ENCODE assay signal across 24 mouse cellular contexts in genomic region chr7:58718556-58718955, GRCm38 (mm10).
DNase-seq lines count a peak whose midpoint lies in the region; ATAC-seq and TF ChIP-seq lines count a peak whose summit lies in the region.
"Had no signal": no experiment of that assay in that cellular context is flagged by ENCODE, and none has a peak within 500 bp of the region (broad histone marks: within the 10 kb centered on the region; RNA-seq: fewer than 3 reads in every experiment).

No protein-coding gene starts in this region.

- TF ChIP-seq CTCF in gastrocnemius, adult 2 months (IDR thresholded peaks at IDR 0.05) = no peak

- no peaks in the 10 kb centered on the region for H3K36me3 ChIP-seq in midbrain, embryonic 11.5 days (ENCODE audit: control insufficient read depth, insufficient read depth, low read length)
- no peaks in the 10 kb centered on the region for H3K36me3 ChIP-seq in midbrain, embryonic 14.5 days (ENCODE audit: control insufficient read depth, insufficient read depth, low read length)
- H3K36me3 ChIP-seq: embryonic facial prominence, embryonic 10.5 days; forebrain, embryonic 12.5 days; hindbrain, embryonic 12.5 days; lung, embryonic 15.5 days; neural tube, embryonic 15.5 days had no signal

- no peak for ATAC-seq in midbrain, embryonic 11.5 days (ENCODE audit: low FRiP score)
- no peak for ATAC-seq in midbrain, embryonic 14.5 days (ENCODE audit: low FRiP score, low TSS enrichment)
- ATAC-seq: intestine, postnatal 0 days had no signal

- no peaks in the 10 kb centered on the region for H3K9me3 ChIP-seq in midbrain, embryonic 11.5 days (ENCODE audit: control insufficient read depth, low read length)
- H3K9me3 ChIP-seq in midbrain, embryonic 14.5 days (ENCODE audit: control insufficient read depth, low read length) = no peaks in the 10 kb centered on the region
- H3K9me3 ChIP-seq: embryonic facial prominence, embryonic 10.5 days; forebrain, embryonic 12.5 days; hindbrain, embryonic 12.5 days; lung, embryonic 15.5 days; neural tube, embryonic 15.5 days had no signal

- no peaks in the 10 kb centered on the region for H3K4me1 ChIP-seq in midbrain, embryonic 11.5 days (ENCODE audit: control insufficient read depth, insufficient read depth, low read length)
- H3K4me1 ChIP-seq in midbrain, embryonic 14.5 days (ENCODE audit: control insufficient read depth, insufficient read depth, low read length) = no peaks in the 10 kb centered on the region
- H3K4me1 ChIP-seq: embryonic facial prominence, embryonic 10.5 days; forebrain, embryonic 12.5 days; hindbrain, embryonic 12.5 days; lung, embryonic 15.5 days; neural tube, embryonic 15.5 days had no signal

- no peak overlapping the region for H3K4me3 ChIP-seq in gastrocnemius, adult 2 months
- no peak overlapping the region for H3K4me3 ChIP-seq in midbrain, embryonic 11.5 days (ENCODE audit: low read depth, low read length)
- H3K4me3 ChIP-seq in midbrain, embryonic 14.5 days (replicated peaks; ENCODE audit: low read depth, low read length) = no peak overlapping the region
- H3K4me3 ChIP-seq: embryonic facial prominence, embryonic 10.5 days; forebrain, embryonic 12.5 days; heart, adult 2 months; hindbrain, embryonic 12.5 days; lung, embryonic 15.5 days; neural tube, embryonic 15.5 days had no signal

- H3K4me2 ChIP-seq in midbrain, embryonic 11.5 days = no peak overlapping the region
- H3K4me2 ChIP-seq in midbrain, embryonic 14.5 days (ENCODE audit: low read length) = no peak overlapping the region
- H3K4me2 ChIP-seq: forebrain, embryonic 12.5 days; hindbrain, embryonic 12.5 days; lung, embryonic 15.5 days; neural tube, embryonic 15.5 days had no signal

- no peaks in the 10 kb centered on the region for H3K27me3 ChIP-seq in midbrain, embryonic 11.5 days (ENCODE audit: control insufficient read depth, insufficient read depth, low read length)
- no peaks in the 10 kb centered on the region for H3K27me3 ChIP-seq in midbrain, embryonic 14.5 days (ENCODE audit: control insufficient read depth, insufficient read depth, low read length)
- H3K27me3 ChIP-seq: forebrain, embryonic 12.5 days; hindbrain, embryonic 12.5 days; lung, embryonic 15.5 days; neural tube, embryonic 15.5 days had no signal

- no peak overlapping the region for H3K9ac ChIP-seq in midbrain, embryonic 11.5 days (ENCODE audit: low read length)
- H3K9ac ChIP-seq in midbrain, embryonic 14.5 days (replicated peaks; ENCODE audit: low read length) = no peak overlapping the region
- H3K9ac ChIP-seq: forebrain, embryonic 12.5 days; hindbrain, embryonic 12.5 days; liver, embryonic 14.5 days; lung, embryonic 15.5 days; neural tube, embryonic 15.5 days had no signal

- no peak for DNase-seq in gastrocnemius, adult 2 months
- no peak for DNase-seq in gastrocnemius, postnatal 36 days
- peak; percentile 12 for DNase-seq in kidney, adult 9 months
- no peak for DNase-seq in kidney, postnatal 10 days
- DNase-seq in midbrain, embryonic 11.5 days (ENCODE audit: low spot score, missing footprints) = peak; percentile 39
- no peak for DNase-seq in midbrain, embryonic 14.5 days
- DNase-seq in fibroblast of lung, adult 2 months (ENCODE audit: low read depth) = peak; percentile 46
- DNase-seq in urinary bladder, postnatal 4 days (ENCODE audit: low spot score in 2 of 2) = no peak
- DNase-seq: adrenal gland, postnatal 14 days; cerebellum, adult 11 months; cerebellum, adult 9-11 months; gastrocnemius, postnatal 14 days; heart, adult 2 months; kidney, postnatal 25 days; right cerebral cortex, postnatal 14 days; spleen, adult 18-20 months had no signal

- H3K27ac ChIP-seq in gastrocnemius, adult 2 months = 0 out of 2 replicates have a peak overlapping the region, but pooled peaks have one; percentile 38
- H3K27ac ChIP-seq in midbrain, embryonic 11.5 days (ENCODE audit: low read depth, low read length) = no peak overlapping the region
- no peak overlapping the region for H3K27ac ChIP-seq in midbrain, embryonic 14.5 days (replicated peaks; ENCODE audit: low read depth, low read length)
- H3K27ac ChIP-seq: embryonic facial prominence, embryonic 10.5 days; forebrain, embryonic 12.5 days; heart, adult 2 months; hindbrain, embryonic 12.5 days; liver, embryonic 14.5 days; lung, embryonic 15.5 days; macrophage; neural tube, embryonic 15.5 days had no signal

- intact Hi-C loops in gastrocnemius, adult 2 months (cut with DNase I) = no loop called here
- intact Hi-C loops in gastrocnemius, postnatal 36 days (cut with DNase I) = no loop called here

- WGBS in midbrain, embryonic 11.5 days = 82% methylated on average over 2 of the region's 2 CpGs
- WGBS in midbrain, embryonic 14.5 days = 81% methylated on average over 2 of the region's 2 CpGs

Comparison
In these comparisons a context has a peak if more than half of its experiments do, and no peak if none do; other contexts are left out.
1. DNase-seq: peak in kidney, adult 9 months (single experiment), midbrain, embryonic 11.5 days (single experiment) and fibroblast of lung, adult 2 months (single experiment); none in gastrocnemius, adult 2 months (single experiment), gastrocnemius, postnatal 36 days (0 of 2), kidney, postnatal 10 days (single experiment), midbrain, embryonic 14.5 days (single experiment) and urinary bladder, postnatal 4 days (0 of 2).